In the genomic region with DNA sequence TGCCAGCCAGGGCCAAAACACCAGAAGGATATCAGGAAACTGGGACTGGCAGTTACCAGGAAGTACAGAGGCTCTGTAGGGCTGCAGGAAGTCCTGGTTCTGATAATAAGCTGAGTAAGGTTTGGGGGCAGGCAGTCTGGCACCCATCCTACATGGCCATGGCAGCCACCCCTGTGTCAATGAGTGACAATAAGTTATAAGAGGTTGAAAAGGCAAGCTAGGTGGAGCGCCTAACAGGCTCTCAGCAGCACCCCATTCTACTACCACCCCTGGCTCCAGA, we compare ENCODE assay signal across 1 mouse cellular context.
TF ChIP-seq lines count a peak whose summit lies in the region.

No protein-coding gene starts in this region.

TF ChIP-seq in MEL, 35 proteins besides CTCF, POLR2A, EP300 and RAD21 (continued from another document):
- TF ChIP-seq MAFK (IDR thresholded peaks at IDR 0.05; ENCODE audit: borderline replicate concordance, low read depth, low read length) (no peak), MAZ (IDR thresholded peaks at IDR 0.05; ENCODE audit: low read depth, low read length) (no peak), ELF1 (IDR thresholded peaks at IDR 0.05; ENCODE audit: low read depth, low read length) (peak; percentile 75), USF1 (IDR thresholded peaks at IDR 0.05; ENCODE audit: low read depth, low read length) (no peak), GATA1 (IDR thresholded peaks at IDR 0.05; ENCODE audit: low read depth, low read length) (peak; percentile 71), MEF2A (IDR thresholded peaks at IDR 0.05; ENCODE audit: extremely low read depth, insufficient replicate concordance, low read depth, low read length, poor library complexity, severe bottlenecking) (no peak), TAL1 (IDR thresholded peaks at IDR 0.05; ENCODE audit: low read length) (peak; percentile 33; the same call in 1 of the 2 replicates)
